Mouse (Mus musculus) MEL (cell line): ENCODE measurements around the gene Anxa4. TPM values are rescaled to one million over a fixed set of nuclear protein-coding genes. Genes with fewer than 3 reads are reported as not detected.

Source experiments
- DNase-seq: peaks from one replicate; pipeline ENCODE4 v3.0.0; 2011; ENCODE audit warnings: low read depth, low spot score
- H3K27ac ChIP-seq: 2 replicates; pipeline ENCODE4 v1.5.1; 2012; ENCODE audit warnings: low read depth, mild to moderate bottlenecking, control low read depth, low read length, moderate library complexity; ENCODE audit not compliant: control insufficient read depth
- H3K27me3 ChIP-seq, 2 experiments: fragments of 150-350 bp in 1 of 2; sonication (generic) in 1 of 2; 2 replicates each; pipeline ENCODE4 v1.6.1; 2012; ENCODE audit warnings: low read length in 2 of 2, mild to moderate bottlenecking in 2 of 2, improper control_type of control experiment in 1 of 2, moderate library complexity in 1 of 2; ENCODE audit not compliant: insufficient read depth in 2 of 2, control insufficient read depth in 1 of 2
- H3K36me3 ChIP-seq, 2 experiments: 2 replicates each; pipeline ENCODE4 v1.6.1; 2012 to 2014; ENCODE audit warnings: low read length in 2 of 2, improper control_type of control experiment in 1 of 2, inconsistent platforms in 1 of 2, mild to moderate bottlenecking in 1 of 2; ENCODE audit not compliant: insufficient read depth in 2 of 2, control insufficient read depth in 1 of 2
- H3K4me1 ChIP-seq, 2 experiments: fragments of 150-350 bp in 1 of 2; sonication (generic) in 1 of 2; 2 replicates each; pipeline ENCODE4 v1.6.1; 2012; ENCODE audit warnings: low read length in 2 of 2, improper control_type of control experiment in 1 of 2, mild to moderate bottlenecking in 1 of 2; ENCODE audit not compliant: insufficient read depth in 2 of 2, control insufficient read depth in 1 of 2
- H3K4me3 ChIP-seq, 2 experiments: fragments of 150-350 bp in 1 of 2; sonication (generic) in 1 of 2; 2 replicates each; pipeline ENCODE4 v1.5.1; 2012; ENCODE audit warnings: low read depth in 2 of 2, low read length in 2 of 2, mild to moderate bottlenecking in 2 of 2, moderate library complexity in 2 of 2, control low read depth in 1 of 2, improper control_type of control experiment in 1 of 2; ENCODE audit not compliant: control insufficient read depth in 1 of 2, insufficient read depth in 1 of 2
- H3K79me2 ChIP-seq: 2 replicates; pipeline ENCODE4 v1.6.1; 2012; ENCODE audit warnings: mild to moderate bottlenecking, low read length, moderate library complexity; ENCODE audit not compliant: control insufficient read depth, poor library complexity, insufficient read depth
- H3K9ac ChIP-seq: 2 replicates; pipeline ENCODE4 v1.6.1; 2012; ENCODE audit warnings: low read depth, mild to moderate bottlenecking, control low read depth, low read length, moderate library complexity; ENCODE audit not compliant: control insufficient read depth, poor library complexity, severe bottlenecking
- H3K9me3 ChIP-seq: fragments of 150-350 bp; sonication (generic); replicated peaks from 2 replicates; pipeline ENCODE4 v1.6.1; 2012; ENCODE audit warnings: mild to moderate bottlenecking, low read length, improper control_type of control experiment, moderate library complexity; ENCODE audit not compliant: insufficient read depth
- EP300 ChIP-seq, 2 experiments: IDR thresholded peaks; 2 replicates each; pipeline ENCODE4 v1.6.1; 2011; ENCODE audit warnings: improper control_type of control experiment in 2 of 2, low read length in 2 of 2, low read depth in 1 of 2, mild to moderate bottlenecking in 1 of 2
- JUND ChIP-seq: IDR thresholded peaks from 2 replicates; pipeline ENCODE4 v1.6.1; 2011; ENCODE audit warnings: low read depth, mild to moderate bottlenecking, improper control_type of control experiment, low read length
- KAT2A ChIP-seq: conservative IDR thresholded peaks from 2 replicates; pipeline ENCODE4 v1.6.1; 2012; ENCODE audit warnings: low read depth, low read length, improper control_type of control experiment, inconsistent platforms
- MAFK ChIP-seq: IDR thresholded peaks from 2 replicates; pipeline ENCODE4 v1.6.1; 2011; ENCODE audit warnings: low read depth, mild to moderate bottlenecking, low read length, improper control_type of control experiment, borderline replicate concordance
- MAX ChIP-seq: IDR thresholded peaks from 2 replicates; pipeline ENCODE4 v1.6.1; 2011; ENCODE audit warnings: low read length, improper control_type of control experiment
- MAZ ChIP-seq: IDR thresholded peaks from 2 replicates; pipeline ENCODE4 v1.6.1; 2012; ENCODE audit warnings: low read depth, mild to moderate bottlenecking, inconsistent platforms, low read length, improper control_type of control experiment
- MYB ChIP-seq: IDR thresholded peaks from 2 replicates; pipeline ENCODE4 v1.6.1; 2011; ENCODE audit warnings: mild to moderate bottlenecking, low read depth, low read length, improper control_type of control experiment
- NELFE ChIP-seq: IDR thresholded peaks from 2 replicates; pipeline ENCODE4 v1.6.1; 2011; ENCODE audit warnings: low read depth, low read length, improper control_type of control experiment
- NRF1 ChIP-seq: IDR thresholded peaks from 2 replicates; pipeline ENCODE4 v1.6.1; 2014; ENCODE audit warnings: low read depth, mild to moderate bottlenecking, inconsistent platforms, low read length, improper control_type of control experiment, moderate library complexity; ENCODE audit not compliant: poor library complexity, insufficient read depth, severe bottlenecking
- POLR2A ChIP-seq, 2 experiments: IDR thresholded peaks; 2 replicates each; pipeline ENCODE4 v1.6.1; 2011 to 2012; ENCODE audit warnings: low read length in 2 of 2, mild to moderate bottlenecking in 2 of 2, control low read depth in 1 of 2, improper control_type of control experiment in 1 of 2, low read depth in 1 of 2, moderate library complexity in 1 of 2; ENCODE audit not compliant: control insufficient read depth in 1 of 2, insufficient read depth in 1 of 2, poor library complexity in 1 of 2
- POLR2AphosphoS2 ChIP-seq: IDR thresholded peaks from 2 replicates; pipeline ENCODE4 v1.6.1; 2011; ENCODE audit warnings: low read length, improper control_type of control experiment
- POLR2AphosphoS5 ChIP-seq: IDR thresholded peaks from 2 replicates; pipeline ENCODE4 v1.6.1; 2012; ENCODE audit warnings: low read depth, borderline replicate concordance, mild to moderate bottlenecking, inconsistent platforms, low read length, moderate library complexity, mixed read lengths
- RAD21 ChIP-seq: IDR thresholded peaks from 2 replicates; pipeline ENCODE4 v1.6.1; 2011; ENCODE audit warnings: mild to moderate bottlenecking, low read depth, low read length, improper control_type of control experiment
- SIN3A ChIP-seq: IDR thresholded peaks from 2 replicates; pipeline ENCODE4 v1.6.1; 2012; ENCODE audit warnings: low read length, improper control_type of control experiment, inconsistent platforms
- TAL1 ChIP-seq: IDR thresholded peaks from 2 replicates; pipeline ENCODE4 v1.6.1; 2012; ENCODE audit warnings: mild to moderate bottlenecking, inconsistent platforms, low read length, moderate library complexity, mixed read lengths
- TCF12 ChIP-seq: IDR thresholded peaks from 2 replicates; pipeline ENCODE4 v1.6.1; 2014; ENCODE audit warnings: low read depth, mild to moderate bottlenecking, inconsistent platforms, low read length, improper control_type of control experiment, moderate library complexity
- UBTF ChIP-seq: IDR thresholded peaks from 2 replicates; pipeline ENCODE4 v1.6.1; 2012; ENCODE audit warnings: low read depth, mild to moderate bottlenecking, inconsistent platforms, low read length, improper control_type of control experiment, moderate library complexity, borderline replicate concordance; ENCODE audit not compliant: insufficient read depth
- USF1 ChIP-seq: IDR thresholded peaks from 2 replicates; pipeline ENCODE4 v1.6.1; 2014; ENCODE audit warnings: low read depth, mild to moderate bottlenecking, inconsistent platforms, low read length, improper control_type of control experiment, moderate library complexity
- USF2 ChIP-seq, 2 experiments: IDR thresholded peaks; 2 replicates each; pipeline ENCODE4 v1.6.1; 2011 to 2012; ENCODE audit warnings: improper control_type of control experiment in 2 of 2, low read length in 2 of 2, borderline replicate concordance in 1 of 2, inconsistent platforms in 1 of 2, low read depth in 1 of 2, mild to moderate bottlenecking in 1 of 2; ENCODE audit not compliant: insufficient read depth in 1 of 2
- polyA plus RNA-seq, 2 experiments: library from polyadenylated mRNA; stranded (reverse) in 1 of 2; unstranded in 1 of 2; fragments of >175 nt in 1 of 2; fragments of >200 nt in 1 of 2; gene quantifications; 2 replicates each; pipeline versions ENCODE4 v1.2.1 to v1.2.4; 2012; ENCODE audit warnings: low replicate concordance in 2 of 2, low read depth in 1 of 2; ENCODE audit not compliant: insufficient read length in 2 of 2, insufficient read depth in 1 of 2, missing spikeins in 1 of 2
- total RNA-seq: library from RNA; depleted of rRNA; stranded (reverse); fragments of 300-350 nt; gene quantifications from 2 replicates; pipeline ENCODE4 v1.2.3, GENCODE M21; 2012

Gene Anxa4
- total and polyA plus RNA-seq, 3 experiments = 31.1 to 176 (median 53.6) TPM

- peaks cover 0 to 13% of the 10 kb centered on the region in 2 experiments; a peak in 3 of 4 replicates for H3K4me1 ChIP-seq
- no peak for DNase-seq
- H3K9ac ChIP-seq = no peak overlapping the region
- H3K36me3 ChIP-seq = peaks cover 0 to 10% of the 10 kb centered on the region in 2 experiments; a peak in 2 of 4 replicates
- TF ChIP-seq SIN3A = no peak
- no peak for TF ChIP-seq UBTF
- TF ChIP-seq KAT2A = no peak
- no peak for TF ChIP-seq MAFK
- no peak for TF ChIP-seq USF1
- TF ChIP-seq POLR2AphosphoS5 = no peak
- no peak for TF ChIP-seq NELFE
- TF ChIP-seq NRF1 = no peak
- no peak for TF ChIP-seq USF2 (IDR thresholded peaks at IDR 0.05; ENCODE audit: borderline replicate concordance in 1 of 2, insufficient read depth in 1 of 2, low read depth in 1 of 2, low read length in 2 of 2)
- no peak for TF ChIP-seq JUND
- no peak for TF ChIP-seq TAL1
- no peak for TF ChIP-seq RAD21
- no peak for TF ChIP-seq EP300 (IDR thresholded peaks at IDR 0.05; ENCODE audit: low read depth in 1 of 2, low read length in 2 of 2)
- no peak for TF ChIP-seq MAZ
- no peak for TF ChIP-seq POLR2AphosphoS2
- H3K4me3 ChIP-seq = no peak overlapping the region
- no peaks in the 10 kb centered on the region for H3K79me2 ChIP-seq
- H3K27me3 ChIP-seq = no peaks in the 10 kb centered on the region
- H3K9me3 ChIP-seq = no peaks in the 10 kb centered on the region
- H3K27ac ChIP-seq = no peak overlapping the region
Measured at GRCm38 (mm10) chr6:86841949-86842348, 48.6 kb upstream of the Anxa4 start.

DNA sequence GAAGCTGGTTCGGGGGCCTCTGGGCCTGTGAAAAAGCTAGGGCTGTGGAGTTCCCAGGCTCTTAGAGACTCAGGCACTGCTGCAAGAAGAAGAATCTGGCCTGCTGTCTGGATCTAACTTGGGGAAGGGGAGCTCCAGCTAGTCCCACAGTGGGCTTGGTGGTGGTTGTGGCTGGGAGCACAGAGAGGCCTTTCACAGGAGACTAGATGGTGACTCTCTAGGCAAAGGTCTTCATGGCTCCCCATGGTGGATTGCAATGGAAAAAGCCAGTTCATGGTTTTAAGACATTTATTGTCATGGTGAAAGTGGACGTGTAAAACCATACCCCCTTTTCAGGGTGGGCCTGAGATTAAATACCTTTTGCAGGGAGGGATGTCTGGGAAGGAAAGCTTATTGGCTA, 45.7 kb upstream of the Anxa4 start:
- peak; percentile 57 for DNase-seq
- Histone ChIP-seq H3K27ac (peak overlapping the region; percentile 59), H3K9me3 (no peaks in the 10 kb centered on the region)
- TF ChIP-seq MYB (no peak), MAX (no peak), POLR2A (IDR thresholded peaks at IDR 0.05; ENCODE audit: control insufficient read depth in 1 of 2, insufficient read depth in 1 of 2, low read depth in 1 of 2, low read length in 2 of 2, poor library complexity in 1 of 2) (peak in 1 of 2 experiments; percentile 34; a peak in 1 of 4 replicates), TCF12 (no peak)
- TF ChIP-seq, all 39 proteins: peak for 1
- peak overlapping the region; percentile 70 for H3K9ac ChIP-seq
- H3K27me3 ChIP-seq = no peaks in the 10 kb centered on the region
- H3K79me2 ChIP-seq = no peaks in the 10 kb centered on the region
- peaks cover 0 to 6% of the 10 kb centered on the region in 2 experiments; a peak in 2 of 4 replicates for H3K36me3 ChIP-seq
- peak overlapping the region; percentile 53 to 68 for H3K4me3 ChIP-seq
- H3K4me1 ChIP-seq = peaks cover 0 to 8% of the 10 kb centered on the region in 2 experiments; a peak in 2 of 4 replicates
